Mouse (Mus musculus) embryo, embryonic 10 days (tissue): ENCODE measurements around the gene Lrrc38.
A peak's percentile ranks its signal among the peaks of the same experiment; 100 is the strongest.
"Not testable (repeated sequence)": the region's sequence is repeated elsewhere in the genome, so short reads cannot be mapped to it uniquely, and the experiment has no call there.

ENCODE experiments used
- DNase-seq: peaks from one replicate; pipeline ENCODE4 v3.0.0-alpha.2; 2015; ENCODE audit warnings: low spot score

Lrrc38 gene

GRCm38 (mm10) chr4:143349484-143349906, at the start of gene Lrrc38:
Gene Lrrc38 (plus strand): TSS chr4:143349757.
- DNase-seq, result peak; percentile 28

- peak; percentile 20 for DNase-seq
These were observed 49.4 kb upstream of the Lrrc38 start for GRCm38 (mm10) chr4:143300113-143300688.

GRCm38 (mm10) chr4:143301042-143301441, 48.5 kb upstream of the Lrrc38 start:
- DNase-seq, result no peak

- no peak for DNase-seq
These were observed 47.7 kb upstream of the Lrrc38 start for GRCm38 (mm10) chr4:143301875-143302274.

GRCm38 (mm10) chr4:143302279-143302890, 47.2 kb upstream of the Lrrc38 start:
- DNase-seq, result no peak

- DNase-seq, result no peak
These were observed 44.5 kb upstream of the Lrrc38 start for GRCm38 (mm10) chr4:143305031-143305430.

- DNase-seq, result peak; percentile 36
These were observed 43.4 kb upstream of the Lrrc38 start for GRCm38 (mm10) chr4:143305987-143306772.

GRCm38 (mm10) chr4:143311341-143311740, 38.2 kb upstream of the Lrrc38 start:
- peak; percentile 47 for DNase-seq

- no peak for DNase-seq
These were observed 36.3 kb upstream of the Lrrc38 start for GRCm38 (mm10) chr4:143313299-143313698.

- peak; percentile 53 for DNase-seq
These were observed 25.2 kb upstream of the Lrrc38 start for GRCm38 (mm10) chr4:143324176-143324924.

- peak; percentile 25 for DNase-seq
These were observed 24.5 kb upstream of the Lrrc38 start for GRCm38 (mm10) chr4:143324925-143325624.

GRCm38 (mm10) chr4:143325625-143325941, 24.0 kb upstream of the Lrrc38 start:
- peak; percentile 93 for DNase-seq

GRCm38 (mm10) chr4:143330566-143330965, 19.0 kb upstream of the Lrrc38 start:
- peak; percentile 87 for DNase-seq

- DNase-seq, result no peak
These were observed 17.8 kb upstream of the Lrrc38 start for GRCm38 (mm10) chr4:143331787-143332186.

GRCm38 (mm10) chr4:143334145-143334544, 15.4 kb upstream of the Lrrc38 start:
- DNase-seq, result no peak

GRCm38 (mm10) chr4:143334995-143335394, 14.6 kb upstream of the Lrrc38 start:
- DNase-seq, result no peak

- no peak for DNase-seq
These were observed 13.5 kb upstream of the Lrrc38 start for GRCm38 (mm10) chr4:143336096-143336495.

- DNase-seq, result no peak
These were observed 9.7 kb upstream of the Lrrc38 start for GRCm38 (mm10) chr4:143339808-143340207.

- DNase-seq, result no peak
These were observed 8.1 kb upstream of the Lrrc38 start for GRCm38 (mm10) chr4:143341470-143341869.

- not testable (repeated sequence) for DNase-seq
These were observed 4.1 kb upstream of the Lrrc38 start for GRCm38 (mm10) chr4:143345491-143345890.

GRCm38 (mm10) chr4:143348678-143349077, 879 bp upstream of the Lrrc38 start:
- DNase-seq, result no peak
